Mouse (Mus musculus) embryo, embryonic 9.5 days (tissue): ENCODE data around the gene Il25.
A peak's percentile ranks its signal among the peaks of the same experiment; 100 is the strongest.
"Not testable (repeated sequence)": the region's sequence is repeated elsewhere in the genome, so short reads cannot be mapped to it uniquely, and the experiment has no call there.

Experiments used
- DNase-seq: peaks from one replicate; pipeline ENCODE4 v3.0.0-alpha.2; 2017; ENCODE audit errors: extremely low spot score

The Il25 gene

GRCm38 (mm10) chr14:54926401-54927158 is 5.9 kb upstream of the Il25 start:
- DNase-seq = peak; percentile 93

GRCm38 (mm10) chr14:54927296-54927695 is 5.2 kb upstream of the Il25 start:
- DNase-seq = no peak

GRCm38 (mm10) chr14:54929801-54930200 is 2.7 kb upstream of the Il25 start:
- DNase-seq = no peak

DNA sequence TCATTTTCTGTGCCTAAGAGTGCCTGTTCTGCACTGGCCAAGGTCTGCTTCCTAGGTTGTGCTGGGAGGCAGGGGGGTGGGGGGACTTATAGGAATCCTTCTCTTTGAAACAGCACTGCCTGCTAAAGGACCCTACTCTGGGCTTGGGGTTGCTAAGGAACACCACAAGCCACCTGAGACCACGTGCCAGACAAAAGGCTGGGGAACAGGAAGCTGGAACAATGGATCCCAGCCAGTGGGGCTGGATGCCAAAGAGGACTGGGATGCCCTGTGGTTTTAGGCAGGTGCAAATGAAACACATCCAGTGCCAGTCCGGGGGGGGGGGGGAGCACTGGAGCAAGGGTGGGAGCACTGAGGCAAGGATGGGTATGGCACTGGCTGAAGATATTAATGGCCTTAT is 2.1 kb upstream of the Il25 start:
- no peak for DNase-seq

DNA sequence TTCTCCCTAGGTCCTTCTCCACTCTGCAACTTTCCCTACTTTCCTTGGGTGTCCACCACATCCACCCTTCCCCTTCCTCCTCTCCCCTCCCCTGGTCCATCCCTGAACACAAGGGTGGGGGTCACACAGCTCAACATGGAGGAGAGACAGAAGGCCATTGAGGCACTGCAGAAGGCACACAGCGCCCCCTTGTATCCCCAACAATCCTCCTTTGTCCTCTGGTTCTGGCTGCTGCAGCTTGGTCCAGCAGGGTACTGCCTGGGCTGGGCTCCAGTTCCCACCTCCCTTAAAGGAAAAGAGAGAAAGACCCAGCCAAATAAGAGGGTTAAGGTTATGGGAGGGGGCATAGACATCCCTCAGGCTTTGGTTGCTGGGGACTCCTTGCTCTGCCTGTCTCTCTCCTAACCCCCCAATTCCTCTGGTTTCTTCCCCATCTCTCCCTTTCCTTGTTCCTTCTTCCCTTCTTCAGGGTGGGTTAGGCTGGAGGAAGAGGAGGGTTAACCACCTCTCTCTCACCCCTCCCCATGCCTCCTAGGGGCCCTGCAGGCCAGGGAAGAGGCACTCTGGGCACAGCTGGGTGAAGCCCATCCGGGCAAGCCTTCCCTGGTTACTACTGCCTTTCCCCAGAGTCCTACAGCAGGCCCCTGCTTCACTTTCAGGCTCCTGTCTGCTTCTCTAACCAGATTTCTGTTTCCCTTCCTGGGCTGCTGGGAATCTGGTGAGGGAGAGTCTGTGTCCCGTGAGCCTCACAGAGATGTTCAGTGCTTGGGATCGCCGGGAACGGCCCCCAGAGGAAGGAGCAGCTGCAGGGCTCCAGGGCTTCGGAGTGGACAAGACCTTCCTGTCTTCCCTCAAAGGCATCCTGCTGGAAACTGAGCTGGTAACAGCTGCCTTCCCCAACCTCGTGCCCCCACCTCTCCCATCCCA is 3.7 kb downstream of the Il25 start, which contains the start of gene Cmtm5:
TSS of gene Cmtm5 (plus strand) at position 358 of the 927 bp plus-strand sequence.
- DNase-seq = no peak

GRCm38 (mm10) chr14:54936831-54937160 is 4.3 kb downstream of the Il25 start:
- no peak for DNase-seq

GRCm38 (mm10) chr14:54937361-54938182 is 5.1 kb downstream of the Il25 start:
- no peak for DNase-seq

GRCm38 (mm10) chr14:54938431-54939219 is 6.1 kb downstream of the Il25 start:
- no peak for DNase-seq

GRCm38 (mm10) chr14:54939434-54940175 is 7.1 kb downstream of the Il25 start:
- DNase-seq = peak; percentile 70

DNA sequence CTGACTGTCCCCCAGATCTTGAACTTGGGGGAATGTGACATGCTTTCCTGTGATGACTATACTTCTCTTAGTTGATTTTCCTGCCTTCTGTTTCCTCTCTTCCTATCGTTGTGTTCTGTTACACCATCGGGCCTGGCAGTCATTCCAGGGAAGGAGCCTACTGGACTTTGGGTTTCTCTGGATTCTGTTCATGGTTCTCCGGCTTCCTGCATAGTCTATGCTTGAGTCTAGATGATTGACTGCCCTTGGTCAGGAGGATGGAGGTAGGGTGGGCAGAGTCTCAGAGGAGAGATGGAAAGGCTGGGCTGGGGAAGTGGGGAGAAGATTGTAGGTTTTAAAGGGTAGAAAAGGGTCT is 7.7 kb downstream of the Il25 start:
- DNase-seq = no peak

DNA sequence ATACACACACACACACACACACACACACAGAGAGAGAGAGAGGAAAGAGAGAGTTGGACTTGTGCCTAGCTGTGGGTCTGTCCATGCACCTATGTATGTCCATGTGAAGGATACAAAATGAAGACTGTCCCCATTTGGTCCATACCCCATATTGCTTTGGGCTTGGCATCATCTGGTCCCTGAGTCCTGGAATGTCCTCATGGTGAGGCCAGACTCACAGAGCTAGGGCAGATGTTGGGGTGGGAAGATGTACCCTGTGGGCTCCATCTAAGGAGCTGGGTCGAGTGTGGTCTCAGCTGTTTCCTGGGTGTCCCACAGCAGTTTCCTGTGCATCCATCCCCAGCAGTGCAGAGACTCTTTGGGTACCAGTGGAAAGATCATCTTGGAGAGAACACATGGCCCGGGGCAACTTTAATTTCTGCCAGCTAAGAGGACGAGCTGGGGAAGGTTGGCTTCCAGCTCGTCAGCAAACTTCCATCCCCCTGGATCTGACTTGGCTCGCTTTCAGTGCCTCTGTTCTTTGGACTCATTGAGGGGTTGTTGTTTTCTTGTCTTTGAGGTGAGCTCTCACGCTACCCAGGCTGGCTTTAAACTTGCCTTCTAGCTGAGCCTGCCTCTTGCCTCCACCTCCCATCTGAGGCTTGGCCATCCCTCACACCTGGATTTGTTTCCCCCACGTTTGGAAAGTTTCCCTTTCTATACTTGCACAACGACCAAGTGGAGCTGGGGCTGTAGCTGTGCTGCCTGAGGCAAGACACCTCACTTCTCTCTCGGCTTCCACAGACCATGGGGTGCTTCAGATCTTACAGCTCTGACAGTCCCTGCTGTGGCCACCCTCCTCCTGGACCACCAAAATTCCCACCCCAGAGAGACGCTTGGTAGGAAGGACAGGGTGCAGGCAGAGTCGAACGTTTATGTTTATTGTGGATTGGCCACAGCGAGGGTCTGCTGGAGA is 8.8 kb downstream of the Il25 start:
- DNase-seq = no peak

DNA sequence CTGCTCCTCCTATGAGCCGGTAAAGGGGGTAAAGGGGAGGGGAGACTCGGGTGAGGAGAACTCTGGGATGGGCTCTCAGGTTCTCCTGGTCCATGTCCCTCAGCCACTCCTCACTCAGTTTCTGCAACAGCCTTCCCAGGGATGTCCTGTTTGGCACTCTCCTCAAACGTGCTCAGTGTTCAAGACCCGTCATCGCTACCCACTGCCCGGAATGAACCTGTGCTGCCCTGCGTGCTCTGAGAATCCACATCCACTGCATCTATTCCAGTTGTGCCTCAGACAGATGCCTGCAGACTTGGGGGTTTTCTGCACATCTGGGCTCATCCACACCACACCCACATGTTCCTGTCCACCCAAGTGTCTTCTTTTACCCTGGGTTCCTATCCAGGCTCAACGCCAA is 10.0 kb downstream of the Il25 start:
- DNase-seq = no peak

DNA sequence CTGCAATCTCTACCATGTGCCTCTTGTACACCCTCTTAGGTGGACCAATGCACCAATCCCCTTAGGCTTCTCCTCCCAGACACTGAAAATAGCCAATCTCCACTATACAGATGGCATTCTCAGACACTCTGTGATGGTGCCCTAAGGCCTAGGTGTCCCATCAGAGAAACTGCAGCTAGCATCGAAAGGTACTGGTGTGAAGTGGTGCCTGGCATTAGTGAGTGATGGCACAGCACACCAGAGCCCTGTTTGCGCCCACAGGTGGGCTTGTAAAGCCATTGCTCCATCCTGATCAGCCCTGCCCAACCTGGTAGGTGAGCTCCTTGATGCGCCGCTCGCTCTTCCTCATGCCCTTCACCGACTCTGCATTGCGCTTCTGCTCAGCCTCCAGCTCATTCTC is 11.5 kb downstream of the Il25 start:
- DNase-seq = no peak

DNA sequence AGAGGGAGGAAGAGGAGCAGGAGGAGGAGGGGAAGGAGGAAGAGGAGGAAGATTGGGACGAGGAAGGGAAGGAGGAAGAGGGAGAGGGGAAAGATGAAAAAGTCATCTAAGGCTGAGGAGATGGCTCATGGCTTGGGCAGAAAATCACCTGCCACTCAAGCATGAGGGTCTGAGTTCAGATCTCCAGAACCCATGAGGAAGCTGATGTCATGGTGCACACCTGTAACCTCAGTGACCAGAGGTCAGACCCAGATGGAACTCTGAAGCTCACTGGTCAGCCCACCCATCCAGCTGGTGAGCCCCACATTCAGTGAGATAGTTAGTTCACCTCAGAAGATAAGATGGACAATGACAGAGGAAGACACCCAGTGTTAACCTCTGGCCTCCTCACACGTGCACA is 12.4 kb downstream of the Il25 start:
- no peak for DNase-seq

DNA sequence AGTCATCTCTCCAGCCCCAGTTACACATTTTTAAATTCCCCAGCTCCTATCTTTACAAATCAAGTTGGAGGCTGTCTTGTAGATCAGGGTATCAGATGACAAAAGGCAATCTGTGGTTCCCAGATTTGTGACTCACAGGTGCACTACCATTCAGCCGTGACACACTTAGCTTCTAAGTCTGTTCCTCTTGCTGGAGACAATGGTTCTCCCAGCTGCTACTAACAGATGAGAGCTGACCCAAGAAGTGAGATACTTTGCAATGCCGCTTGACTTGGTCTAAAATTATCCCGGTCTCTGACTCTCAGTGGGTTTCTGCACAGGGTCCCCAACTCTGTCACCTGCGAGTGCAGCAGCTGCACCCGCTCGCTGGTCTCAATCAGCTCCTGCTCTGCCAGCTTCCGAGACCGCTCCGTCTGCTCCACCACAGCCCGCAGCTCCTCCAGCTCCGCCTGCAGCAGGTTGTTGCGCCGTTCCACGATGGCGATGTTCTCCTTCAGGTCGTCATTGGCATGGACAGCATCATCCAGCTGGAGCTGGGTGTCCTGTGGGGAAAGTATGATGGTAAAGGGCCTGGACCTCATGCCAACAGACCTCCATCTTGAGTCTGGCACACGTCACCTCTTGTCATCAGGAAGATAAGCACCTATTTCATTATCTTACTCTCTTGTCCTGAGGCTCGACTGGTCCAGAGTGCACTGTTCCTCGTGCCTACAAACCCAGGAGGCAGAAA is 13.6 kb downstream of the Il25 start:
- no peak for DNase-seq

DNA sequence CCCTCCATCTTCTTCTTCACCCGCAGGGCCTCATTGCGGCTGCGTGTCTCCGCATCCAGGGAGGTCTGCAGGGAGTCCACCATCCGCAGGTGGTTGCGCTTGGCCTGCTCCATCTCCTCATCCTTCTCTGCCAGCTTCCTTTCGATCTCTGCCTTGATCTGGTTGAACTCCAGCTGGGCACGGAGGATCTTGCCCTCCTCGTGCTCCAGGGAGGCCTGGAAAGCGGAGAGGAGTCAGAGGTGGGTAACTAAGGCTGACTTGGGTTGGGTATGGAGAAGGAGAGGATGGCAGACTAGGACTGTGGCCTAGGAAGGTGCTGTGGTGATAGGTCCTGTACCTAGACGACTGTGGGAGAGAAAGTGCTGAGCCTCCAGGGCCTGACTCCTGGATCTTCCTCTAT is 14.5 kb downstream of the Il25 start:
- DNase-seq = not testable (repeated sequence)

DNA sequence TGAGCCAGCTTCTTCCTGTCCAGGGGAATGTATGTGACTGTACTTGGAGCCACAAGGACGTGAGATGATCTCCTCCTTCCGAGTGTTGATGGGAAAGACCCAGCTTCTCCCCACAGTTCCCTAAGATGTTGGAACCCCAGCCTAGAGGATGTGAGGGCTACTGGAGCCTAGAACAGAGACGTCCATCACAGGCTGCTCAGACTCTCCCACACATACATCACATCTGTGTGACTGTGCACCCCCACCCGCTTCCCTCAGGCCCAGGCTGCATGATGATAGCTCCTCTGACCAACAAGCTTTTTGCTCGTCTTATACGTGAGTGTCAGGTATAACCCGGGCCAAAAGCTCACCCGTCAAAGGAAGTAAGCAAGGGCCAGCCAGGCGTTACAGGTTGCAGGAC is 16.3 kb downstream of the Il25 start:
- DNase-seq = no peak

DNA sequence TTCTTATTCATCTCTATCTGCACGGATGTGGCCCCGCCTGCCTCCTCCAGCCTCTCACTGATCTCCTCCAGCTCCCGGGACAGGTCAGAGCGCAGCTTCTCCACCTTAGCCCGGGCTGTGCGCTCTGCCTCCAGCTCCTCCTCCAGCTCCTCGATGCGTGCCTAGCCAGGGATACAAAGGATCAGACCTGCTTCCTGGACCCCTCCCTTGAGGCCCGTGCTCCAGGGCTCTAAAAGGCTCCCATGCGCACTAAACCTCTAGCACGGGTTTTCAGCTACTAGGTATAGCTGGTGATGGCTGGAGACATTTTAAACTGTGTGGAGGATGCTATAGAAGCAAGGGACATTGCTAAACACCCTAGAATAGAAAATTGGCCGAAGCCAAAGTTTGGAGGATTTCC is 18.0 kb downstream of the Il25 start:
- no peak for DNase-seq

DNA sequence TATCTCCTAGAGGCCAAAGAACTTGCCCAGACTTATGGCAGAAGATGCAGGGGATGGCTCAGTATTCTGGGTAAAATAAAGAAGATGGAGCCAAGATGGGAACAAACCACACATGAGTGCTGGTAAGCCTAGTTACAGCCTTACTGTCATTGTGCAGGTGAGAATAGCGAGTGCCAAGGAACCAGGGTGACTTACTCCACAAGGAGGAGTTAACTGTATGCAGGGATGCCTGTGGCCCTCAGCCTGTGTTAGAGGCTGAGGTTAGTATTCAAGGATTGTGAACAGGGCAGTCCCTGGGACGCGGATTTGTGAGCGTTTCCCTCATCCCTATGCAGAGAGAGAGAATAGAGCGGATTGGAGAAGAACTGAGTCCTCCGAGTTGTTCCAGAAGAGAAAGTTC is 19.1 kb downstream of the Il25 start:
- no peak for DNase-seq
